Mouse (Mus musculus) liver, postnatal 0 days (tissue): Measurements from ENCODE around the gene Dnah8. TPM values are rescaled to one million over a fixed set of nuclear protein-coding genes. Genes with fewer than 3 reads are reported as not detected.

Experiments
- ATAC-seq: fragments of 200-750 bp; cut with Nextera tagmentation; 2 replicates; pipeline ENCODE4 v1.8.0; 2017; ENCODE audit warnings: mild to moderate bottlenecking, moderate library complexity
- DNase-seq: peaks from one replicate; pipeline ENCODE4 v3.0.0-alpha.2; 2016
- H3K27ac ChIP-seq: fragments of 300-500 bp; sonication (generic); 2 replicates; pipeline ENCODE4 v1.5.1; 2014; ENCODE audit warnings: antibody characterized with exemption, moderate library complexity, mild to moderate bottlenecking, low read depth
- H3K27me3 ChIP-seq: fragments of 300-500 bp; sonication (generic); 2 replicates; pipeline ENCODE4 v1.6.1; 2014; ENCODE audit warnings: low read length, control low read depth, mixed read lengths; ENCODE audit not compliant: insufficient read depth
- H3K36me3 ChIP-seq: fragments of 300-500 bp; sonication (generic); replicated peaks from 2 replicates; pipeline ENCODE4 v1.6.1; 2014; ENCODE audit warnings: mild to moderate bottlenecking, control low read depth, low read length, moderate library complexity, mixed read lengths; ENCODE audit not compliant: insufficient read depth
- H3K4me1 ChIP-seq: fragments of 300-500 bp; sonication (generic); 2 replicates; pipeline ENCODE4 v1.6.1; 2014; ENCODE audit warnings: antibody characterized with exemption, mild to moderate bottlenecking, control low read depth; ENCODE audit not compliant: insufficient read depth
- H3K4me2 ChIP-seq: fragments of 300-500 bp; sonication (generic); 2 replicates; pipeline ENCODE4 v1.6.1; 2014; ENCODE audit warnings: low read depth, mild to moderate bottlenecking, low read length, moderate library complexity, mixed read lengths
- H3K4me3 ChIP-seq: fragments of 300-500 bp; sonication (generic); 2 replicates; pipeline ENCODE4 v1.5.1; 2014; ENCODE audit warnings: low read depth, low read length
- H3K9ac ChIP-seq: fragments of 300-500 bp; sonication (generic); replicated peaks from 2 replicates; pipeline ENCODE4 v1.6.1; 2014; ENCODE audit warnings: mild to moderate bottlenecking, moderate library complexity
- H3K9me3 ChIP-seq: fragments of 300-500 bp; sonication (generic); 2 replicates; pipeline ENCODE4 v1.6.1; 2016; ENCODE audit warnings: mild to moderate bottlenecking, control low read depth, low read length, mixed read lengths
- CTCF ChIP-seq: sonication (generic); IDR thresholded peaks from 2 replicates; pipeline ENCODE4 v1.5.1; 2016; ENCODE audit warnings: antibody characterized with exemption, low read depth
- EP300 ChIP-seq: IDR thresholded peaks from 2 replicates; pipeline ENCODE4 v1.6.1; 2016; ENCODE audit warnings: antibody characterized with exemption, low read depth, mild to moderate bottlenecking
- WGBS: fragments of 180-500 bp; shearing (Covaris S2); extraction: QIAGEN DNeasy Blood & Tissue Kit; methylation state at CpG from one replicate; pipeline ENCODE4 v1.1.7; 2014; ENCODE audit not compliant: insufficient replicate concordance; 5-methylcytosine and 5-hydroxymethylcytosine counted together
- polyA plus RNA-seq: library from polyadenylated mRNA; unstranded; fragments of >200 nt; fragmentation: Nextera tagmentation; extraction: Ambion mirVana; gene quantifications from 2 replicates; pipeline ENCODE4 v1.2.1, GENCODE M21; 2015

Gene Dnah8
- polyA plus RNA-seq, 1 experiment from 2014 or later: 0.63 TPM

DNA sequence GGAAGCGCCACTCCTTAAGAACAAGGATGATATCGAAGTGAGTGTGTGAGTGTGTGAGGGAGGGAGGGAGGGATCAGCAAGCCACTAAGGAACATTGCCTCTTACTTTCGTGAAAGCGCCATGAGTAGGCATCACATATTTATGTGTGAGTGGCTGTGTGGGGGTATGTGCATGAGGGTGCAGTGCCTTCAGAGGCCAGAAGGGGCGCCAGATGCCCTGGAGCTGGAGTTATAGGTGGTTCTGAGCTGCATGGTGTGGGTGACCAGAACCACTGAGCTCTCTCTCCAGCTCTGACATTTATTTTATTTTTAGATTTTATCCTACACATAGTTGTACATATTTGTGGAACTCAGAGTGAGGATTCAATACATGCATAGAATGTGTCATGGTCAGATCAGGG lies 94.9 kb downstream of the Dnah8 start:
- H3K36me3 ChIP-seq: no peaks in the 10 kb centered on the region
- H3K4me1 ChIP-seq: no peaks in the 10 kb centered on the region
- TF ChIP-seq CTCF (peak; percentile 38), EP300 (no peak)
- no peak overlapping the region for H3K9ac ChIP-seq
- no peak overlapping the region for H3K4me3 ChIP-seq
- H3K27me3 ChIP-seq: no peaks in the 10 kb centered on the region
- WGBS: 77% methylated on average over 5 of the region's 5 CpGs
- ATAC-seq (no peak), DNase-seq (no peak)
- H3K27ac ChIP-seq: no peak overlapping the region
- H3K4me2 ChIP-seq: no peak overlapping the region
- H3K9me3 ChIP-seq: no peaks in the 10 kb centered on the region

GRCm38 (mm10) chr17:30727788-30728187 lies 103.6 kb downstream of the Dnah8 start:
- H3K9me3 ChIP-seq: no peaks in the 10 kb centered on the region
- DNase-seq: peak; percentile 20
- H3K27me3 ChIP-seq: no peaks in the 10 kb centered on the region
- peak; percentile 51 for TF ChIP-seq CTCF
- TF ChIP-seq EP300: no peak
- 57% methylated on average over 4 of the region's 4 CpGs for WGBS
- ATAC-seq: no peak
- no peaks in the 10 kb centered on the region for H3K36me3 ChIP-seq
- no peak overlapping the region for H3K27ac ChIP-seq
- no peaks in the 10 kb centered on the region for H3K4me1 ChIP-seq
- H3K9ac ChIP-seq: no peak overlapping the region
- no peak overlapping the region for H3K4me3 ChIP-seq
- H3K4me2 ChIP-seq: no peak overlapping the region

GRCm38 (mm10) chr17:30732736-30733135 lies 108.6 kb downstream of the Dnah8 start:
- Histone ChIP-seq H3K4me1 (no peaks in the 10 kb centered on the region), H3K36me3 (no peaks in the 10 kb centered on the region), H3K27me3 (no peaks in the 10 kb centered on the region), H3K4me3 (no peak overlapping the region), H3K4me2 (no peak overlapping the region), H3K9ac (no peak overlapping the region), H3K27ac (no peak overlapping the region), H3K9me3 (0 out of 2 replicates have a peak, but pooled peaks cover 2% of the 10 kb centered on the region)
- no peak for ATAC-seq
- no peak for DNase-seq
- TF ChIP-seq CTCF: no peak
- 77% methylated on average over 3 of the region's 3 CpGs for WGBS

- H3K4me3 ChIP-seq: no peak overlapping the region
- no peak for DNase-seq
- 0 out of 2 replicates have a peak, but pooled peaks cover 2% of the 10 kb centered on the region for H3K9me3 ChIP-seq
- H3K27me3 ChIP-seq: no peaks in the 10 kb centered on the region
- ATAC-seq: no peak
- 84% methylated on average over 8 of the region's 8 CpGs for WGBS
- no peak overlapping the region for H3K4me2 ChIP-seq
- H3K36me3 ChIP-seq: no peaks in the 10 kb centered on the region
- no peak overlapping the region for H3K27ac ChIP-seq
- TF ChIP-seq CTCF (no peak), EP300 (no peak)
- no peaks in the 10 kb centered on the region for H3K4me1 ChIP-seq
- H3K9ac ChIP-seq: no peak overlapping the region
These were observed 110.6 kb downstream of the Dnah8 start for GRCm38 (mm10) chr17:30734770-30735169.

DNA sequence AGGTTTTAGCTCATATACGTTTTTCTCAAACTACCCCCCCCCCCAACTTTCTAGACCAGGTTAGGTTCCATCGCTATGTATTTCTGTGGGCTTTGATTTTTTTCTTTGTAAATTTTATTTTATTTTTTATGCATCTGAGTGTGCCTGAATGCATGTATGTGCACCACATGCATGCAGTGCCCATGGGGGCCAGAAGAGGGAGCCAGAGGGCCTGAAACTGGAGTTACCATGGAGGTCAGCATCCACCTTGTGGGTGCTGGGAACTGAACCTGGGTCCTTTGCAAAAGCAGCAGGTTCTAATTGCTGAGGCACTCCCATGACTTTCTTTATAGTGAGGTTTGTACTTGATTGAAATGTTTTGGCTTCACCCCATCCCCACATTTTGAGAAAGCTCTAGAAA lies 111.3 kb downstream of the Dnah8 start:
- H3K27me3 ChIP-seq: no peaks in the 10 kb centered on the region
- 0 out of 2 replicates have a peak, but pooled peaks cover 2% of the 10 kb centered on the region for H3K9me3 ChIP-seq
- no peaks in the 10 kb centered on the region for H3K4me1 ChIP-seq
- H3K9ac ChIP-seq: no peak overlapping the region
- no peak for DNase-seq
- H3K27ac ChIP-seq: no peak overlapping the region
- TF ChIP-seq EP300 (no peak), CTCF (peak; percentile 34; the same call in 1 of the 2 replicates)
- 78% methylated on average over 2 of the region's 2 CpGs for WGBS
- H3K4me3 ChIP-seq: no peak overlapping the region
- H3K4me2 ChIP-seq: no peak overlapping the region
- ATAC-seq: no peak
- no peaks in the 10 kb centered on the region for H3K36me3 ChIP-seq

GRCm38 (mm10) chr17:30737797-30738196 lies 113.6 kb downstream of the Dnah8 start:
- no peak overlapping the region for H3K4me3 ChIP-seq
- 37% methylated on average over 6 of the region's 6 CpGs for WGBS
- no peak overlapping the region for H3K4me2 ChIP-seq
- TF ChIP-seq EP300 (no peak), CTCF (peak; percentile 54)
- H3K9me3 ChIP-seq: 0 out of 2 replicates have a peak, but pooled peaks cover 2% of the 10 kb centered on the region
- H3K4me1 ChIP-seq: no peaks in the 10 kb centered on the region
- H3K27ac ChIP-seq: no peak overlapping the region
- no peaks in the 10 kb centered on the region for H3K27me3 ChIP-seq
- DNase-seq (peak; percentile 37), ATAC-seq (no peak)
- H3K9ac ChIP-seq: no peak overlapping the region
- no peaks in the 10 kb centered on the region for H3K36me3 ChIP-seq

- DNase-seq (no peak), ATAC-seq (no peak)
- no peak overlapping the region for H3K4me2 ChIP-seq
- 0 out of 2 replicates have a peak, but pooled peaks cover 2% of the 10 kb centered on the region for H3K9me3 ChIP-seq
- H3K27me3 ChIP-seq: no peaks in the 10 kb centered on the region
- H3K9ac ChIP-seq: no peak overlapping the region
- no peak overlapping the region for H3K27ac ChIP-seq
- no peaks in the 10 kb centered on the region for H3K36me3 ChIP-seq
- no peak for TF ChIP-seq EP300
- TF ChIP-seq CTCF: no peak
- H3K4me1 ChIP-seq: no peaks in the 10 kb centered on the region
- H3K4me3 ChIP-seq: no peak overlapping the region
- 83% methylated on average over 3 of the region's 3 CpGs for WGBS
These were observed 115.6 kb downstream of the Dnah8 start for GRCm38 (mm10) chr17:30739769-30740168.
